Mouse (Mus musculus): ENCODE results near the gene Ppp1r9b.

DNA sequence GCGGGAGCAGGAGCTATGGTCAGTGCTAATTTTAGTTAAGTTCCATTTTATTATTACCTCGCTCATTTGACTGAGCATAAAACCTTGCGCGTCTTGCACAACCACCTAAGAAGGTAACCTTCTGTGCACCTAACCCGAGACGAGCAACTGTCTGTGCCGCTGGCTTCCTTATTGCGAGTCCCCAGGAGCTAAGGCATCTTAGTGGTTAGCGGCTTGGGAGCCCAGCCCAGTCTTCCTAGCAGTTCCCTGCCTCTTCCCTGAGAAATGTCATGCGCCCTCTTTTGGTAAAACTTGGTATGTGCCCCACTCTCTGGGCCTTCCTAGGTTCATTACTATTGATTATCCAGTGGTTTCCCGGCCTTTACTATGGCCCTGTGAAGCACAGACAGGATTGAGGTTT, 51.3 kb downstream of the Ppp1r9b start:
- peak; percentile 93 for TF ChIP-seq CTCF (IDR thresholded peaks at IDR 0.05)
- TF ChIP-seq POLR2A (IDR thresholded peaks at IDR 0.05; ENCODE audit: insufficient read depth, low read depth, low read length), result peak; percentile 87

Data from heart, adult 2 months (tissue).